In the genomic region with DNA sequence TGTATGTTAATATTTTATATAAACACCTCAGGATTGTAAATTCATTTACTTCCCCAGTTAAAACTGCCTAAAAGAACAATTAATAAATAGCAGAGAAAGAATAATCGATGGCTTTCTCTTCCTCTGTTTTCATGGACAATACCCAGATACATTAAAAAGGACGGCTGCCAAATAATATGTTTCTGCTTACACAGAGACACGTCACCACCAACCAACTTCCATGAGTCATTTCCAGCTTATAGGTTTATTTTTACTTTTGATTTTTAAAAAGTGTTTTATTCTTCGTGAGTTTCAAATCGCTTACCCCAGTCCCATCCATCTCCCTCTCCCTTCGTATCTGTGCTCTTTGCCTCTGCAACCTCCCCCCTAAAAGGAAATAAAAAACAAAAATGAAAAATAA, we compare ENCODE assay signal across 24 mouse cellular contexts.
"Had no signal": no experiment of that assay in that cellular context is flagged by ENCODE, and none has a peak within 500 bp of the region (broad histone marks: within the 10 kb centered on the region; RNA-seq: fewer than 3 reads in every experiment).

No protein-coding gene starts in this region.

- H3K27ac ChIP-seq: limb, embryonic 10.5 days; limb, embryonic 12.5 days; limb, embryonic 13.5 days; limb, embryonic 15.5 days; liver, embryonic 12.5 days; liver, embryonic 13.5 days; liver, embryonic 14.5 days; liver, embryonic 15.5 days; lung, embryonic 15.5 days; macrophage; midbrain, embryonic 10.5 days; midbrain, embryonic 12.5 days; midbrain, embryonic 13.5 days; midbrain, embryonic 15.5 days; neural tube, embryonic 12.5 days had no signal

- H3K4me3 ChIP-seq: limb, embryonic 10.5 days; limb, embryonic 12.5 days; limb, embryonic 13.5 days; limb, embryonic 15.5 days; liver, embryonic 12.5 days; liver, embryonic 13.5 days; liver, embryonic 15.5 days; lung, embryonic 15.5 days; megakaryocyte, embryonic 14.5 days; midbrain, embryonic 10.5 days; midbrain, embryonic 12.5 days; midbrain, embryonic 13.5 days; midbrain, embryonic 15.5 days; myocyte; neural tube, embryonic 12.5 days had no signal

- H3K4me2 ChIP-seq: limb, embryonic 12.5 days; limb, embryonic 13.5 days; limb, embryonic 15.5 days; liver, embryonic 11.5 days; liver, embryonic 12.5 days; liver, embryonic 13.5 days; liver, embryonic 15.5 days; lung, embryonic 14.5 days; lung, embryonic 15.5 days; midbrain, embryonic 11.5 days; midbrain, embryonic 12.5 days; midbrain, embryonic 13.5 days; midbrain, embryonic 15.5 days; neural tube, embryonic 12.5 days had no signal

- H3K4me1 ChIP-seq: limb, embryonic 10.5 days; limb, embryonic 12.5 days; limb, embryonic 13.5 days; limb, embryonic 15.5 days; liver, embryonic 12.5 days; liver, embryonic 13.5 days; liver, embryonic 15.5 days; lung, embryonic 15.5 days; midbrain, embryonic 10.5 days; midbrain, embryonic 12.5 days; midbrain, embryonic 13.5 days; midbrain, embryonic 15.5 days; neural tube, embryonic 12.5 days had no signal

- H3K36me3 ChIP-seq: limb, embryonic 10.5 days; limb, embryonic 12.5 days; limb, embryonic 13.5 days; limb, embryonic 15.5 days; liver, embryonic 12.5 days; liver, embryonic 13.5 days; liver, embryonic 15.5 days; lung, embryonic 15.5 days; midbrain, embryonic 10.5 days; midbrain, embryonic 12.5 days; midbrain, embryonic 13.5 days; midbrain, embryonic 15.5 days; neural tube, embryonic 12.5 days had no signal

- H3K9ac ChIP-seq: limb, embryonic 12.5 days; limb, embryonic 13.5 days; limb, embryonic 15.5 days; liver, embryonic 12.5 days; liver, embryonic 13.5 days; liver, embryonic 14.5 days; liver, embryonic 15.5 days; liver, postnatal 0 days; lung, embryonic 14.5 days; lung, embryonic 15.5 days; midbrain, embryonic 12.5 days; midbrain, embryonic 13.5 days; midbrain, embryonic 15.5 days; neural tube, embryonic 12.5 days had no signal

- ATAC-seq: liver, embryonic 12.5 days; liver, postnatal 0 days; lung, postnatal 0 days; midbrain, embryonic 13.5 days; midbrain, embryonic 15.5 days; midbrain, embryonic 16.5 days had no signal

- H3K27me3 ChIP-seq: limb, embryonic 12.5 days; limb, embryonic 13.5 days; limb, embryonic 15.5 days; liver, embryonic 12.5 days; liver, embryonic 13.5 days; liver, embryonic 15.5 days; lung, embryonic 15.5 days; midbrain, embryonic 12.5 days; midbrain, embryonic 13.5 days; midbrain, embryonic 15.5 days; neural tube, embryonic 12.5 days had no signal

- DNase-seq: liver, embryonic 13.5 days; liver, postnatal 0 days; midbrain, embryonic 14.5 days had no signal

- H3K9me3 ChIP-seq: limb, embryonic 10.5 days; limb, embryonic 12.5 days; limb, embryonic 13.5 days; limb, embryonic 15.5 days; liver, embryonic 12.5 days; liver, embryonic 13.5 days; liver, embryonic 15.5 days; lung, embryonic 15.5 days; midbrain, embryonic 10.5 days; midbrain, embryonic 12.5 days; midbrain, embryonic 13.5 days; midbrain, embryonic 15.5 days; neural tube, embryonic 12.5 days had no signal
